Mouse (Mus musculus) duodenum, adult 2 months (tissue): ENCODE measurements around the gene Lrrc75a. TPM values are rescaled to one million over a fixed set of nuclear protein-coding genes. Genes with fewer than 3 reads are reported as not detected.

Experiments
- polyA plus RNA-seq: library from polyadenylated mRNA; depleted of rRNA; stranded (reverse); fragments of >200 nt; gene quantifications from 2 replicates; pipeline ENCODE4 v1.2.3, GENCODE M21; 2012; ENCODE audit warnings: low replicate concordance; rRNA removed

Gene Lrrc75a
- polyA plus RNA-seq = 56.4 and 120 TPM in 2 replicates

GRCm38 (mm10) chr11:62647661-62648590 lies at the start of gene Lrrc75a:
Lrrc75a (minus strand) TSS chr11:62648523.

GRCm38 (mm10) chr11:62648591-62649391 lies 468 bp upstream of the Lrrc75a start, which contains the start of gene Mmgt2:
Mmgt2 (plus strand) TSS chr11:62648664.

GRCm38 (mm10) chr11:62573959-62574702 lies 74.2 kb downstream of the Lrrc75a start, which contains the start of gene Trpv2:
Trpv2 (plus strand) TSS chr11:62574486.

Other genes with a start within 250 kb of the Lrrc75a start
- 7.0 and 8.1 TPM in 2 replicates for gene Pigl, start 190.1 kb downstream of the Lrrc75a start, polyA plus RNA-seq
- 69.7 and 77.9 TPM in 2 replicates for gene Ncor1, start 190.0 kb downstream of the Lrrc75a start, polyA plus RNA-seq
- 136 and 221 TPM in 2 replicates for gene Cenpv, start 109.3 kb downstream of the Lrrc75a start, polyA plus RNA-seq
- gene Ubb, start 97.4 kb downstream of the Lrrc75a start, polyA plus RNA-seq = 1,079 and 1,610 TPM in 2 replicates
- 3.0 and 4.6 TPM in 2 replicates for gene Trpv2, start 74.0 kb downstream of the Lrrc75a start, polyA plus RNA-seq
- 27.8 and 32.5 TPM in 2 replicates for gene Mmgt2, start 141 bp upstream of the Lrrc75a start, polyA plus RNA-seq
- gene Zfp287, start 83.4 kb upstream of the Lrrc75a start, polyA plus RNA-seq = 0.39 and 0.88 TPM in 2 replicates
- gene Gm10428, start 104.6 kb upstream of the Lrrc75a start, polyA plus RNA-seq = not detected in 2 replicates
- gene Zfp286, start 140.9 kb upstream of the Lrrc75a start, polyA plus RNA-seq = 0.09 and 0.16 TPM in 2 replicates
- 5.0 and 5.5 TPM in 2 replicates for gene Trim16, start 171.7 kb upstream of the Lrrc75a start, polyA plus RNA-seq
- 0.07 and 0.11 TPM in 2 replicates for gene Fbxw10, start 198.5 kb upstream of the Lrrc75a start, polyA plus RNA-seq
- gene Tvp23b, start 230.9 kb upstream of the Lrrc75a start, polyA plus RNA-seq = 3.1 and 3.8 TPM in 2 replicates